Mouse (Mus musculus): ENCODE data around the gene Ncln.

GRCm38 (mm10) chr10:81505016-81505664 lies 8.9 kb upstream of the Ncln start:
- TF ChIP-seq CTCF (IDR thresholded peaks at IDR 0.05; ENCODE audit: low read depth, low read length) (no peak), POLR2A (IDR thresholded peaks at IDR 0.05; ENCODE audit: insufficient read depth, low read length) (no peak)
